Mouse (Mus musculus) urinary bladder, postnatal 4 days (tissue): ENCODE results near the gene Stub1.
"Not testable (repeated sequence)": the region's sequence is repeated elsewhere in the genome, so short reads cannot be mapped to it uniquely, and the experiment has no call there.

Experiments used
- DNase-seq, 2 experiments: peaks; one replicate each; pipeline ENCODE4 v3.0.0; 2021 to 2022; ENCODE audit warnings: low spot score in 2 of 2

The Stub1 gene

GRCm38 (mm10) chr17:25833291-25833663 is at the start of gene Stub1:
Gene Stub1, minus strand, starts transcription at chr17:25833404.
- peak; percentile 90 to 94 for DNase-seq

- DNase-seq = no peak
These were observed 49.1 kb upstream of the Stub1 start for GRCm38 (mm10) chr17:25882306-25882705.

- no peak for DNase-seq
These were observed 48.5 kb upstream of the Stub1 start for GRCm38 (mm10) chr17:25881691-25882090.

GRCm38 (mm10) chr17:25880913-25881641 is 47.9 kb upstream of the Stub1 start:
- DNase-seq = no peak

GRCm38 (mm10) chr17:25880196-25880910 is 47.1 kb upstream of the Stub1 start, which contains the start of gene Wfikkn1:
Gene Wfikkn1, minus strand, starts transcription at chr17:25880858.
- no peak for DNase-seq

GRCm38 (mm10) chr17:25879750-25880149 is 46.5 kb upstream of the Stub1 start:
- no peak for DNase-seq

- no peak for DNase-seq
These were observed 46.1 kb upstream of the Stub1 start for GRCm38 (mm10) chr17:25879261-25879660.

GRCm38 (mm10) chr17:25878611-25879180 is 45.5 kb upstream of the Stub1 start:
- no peak for DNase-seq

- no peak for DNase-seq
These were observed 44.8 kb upstream of the Stub1 start for GRCm38 (mm10) chr17:25877741-25878610.

GRCm38 (mm10) chr17:25877025-25877424 is 43.8 kb upstream of the Stub1 start:
- no peak for DNase-seq

GRCm38 (mm10) chr17:25876347-25876915 is 43.2 kb upstream of the Stub1 start:
- no peak for DNase-seq

- DNase-seq = peak; percentile 85 to 89
These were observed 42.2 kb upstream of the Stub1 start for GRCm38 (mm10) chr17:25875171-25876136.

GRCm38 (mm10) chr17:25874721-25875170 is 41.5 kb upstream of the Stub1 start, which contains the start of gene Mettl26:
Gene Mettl26, plus strand, starts transcription at chr17:25875074.
- DNase-seq = peak; percentile 83 to 96

- no peak for DNase-seq
These were observed 41.0 kb upstream of the Stub1 start for GRCm38 (mm10) chr17:25874148-25874720.

- no peak for DNase-seq
These were observed 40.4 kb upstream of the Stub1 start for GRCm38 (mm10) chr17:25873405-25874147.

GRCm38 (mm10) chr17:25872676-25873075 is 39.5 kb upstream of the Stub1 start:
- no peak for DNase-seq

GRCm38 (mm10) chr17:25871566-25871965 is 38.4 kb upstream of the Stub1 start:
- not testable (repeated sequence) for DNase-seq

- no peak for DNase-seq
These were observed 36.8 kb upstream of the Stub1 start for GRCm38 (mm10) chr17:25869954-25870353.

GRCm38 (mm10) chr17:25869498-25869897 is 36.3 kb upstream of the Stub1 start:
- no peak for DNase-seq
